Mouse (Mus musculus) midbrain, embryonic 10.5 days (tissue): Measurements from ENCODE around the gene Nepro. TPM values are rescaled to one million over a fixed set of nuclear protein-coding genes. Genes with fewer than 3 reads are reported as not detected.

Experiments used
- DNase-seq: peaks from one replicate; pipeline ENCODE4 v3.0.0-alpha.2; 2017; ENCODE audit warnings: low spot score
- H3K27ac ChIP-seq: fragments of 300-500 bp; sonication (generic); replicated peaks from 2 replicates; pipeline ENCODE4 v1.5.1; 2016; ENCODE audit warnings: mild to moderate bottlenecking
- H3K27me3 ChIP-seq: fragments of 300-500 bp; sonication (generic); 2 replicates; pipeline ENCODE4 v1.6.1; 2016; ENCODE audit warnings: low read depth, mild to moderate bottlenecking; ENCODE audit not compliant: poor library complexity, severe bottlenecking
- H3K36me3 ChIP-seq: fragments of 300-500 bp; sonication (generic); 2 replicates; pipeline ENCODE4 v1.6.1; 2016; ENCODE audit warnings: mild to moderate bottlenecking, moderate library complexity
- H3K4me1 ChIP-seq: fragments of 300-500 bp; sonication (generic); 2 replicates; pipeline ENCODE4 v1.6.1; 2016
- H3K4me3 ChIP-seq: fragments of 300-500 bp; sonication (generic); 2 replicates; pipeline ENCODE4 v1.5.1; 2016; ENCODE audit warnings: mild to moderate bottlenecking, moderate library complexity
- H3K9me3 ChIP-seq: fragments of 300-500 bp; sonication (generic); replicated peaks from 2 replicates; pipeline ENCODE4 v1.6.1; 2016; ENCODE audit warnings: mild to moderate bottlenecking
- WGBS: fragments of 180-500 bp; shearing (Covaris S2); methylation state at CpG from one replicate; pipeline ENCODE4 v1.1.7; 2016; 5-methylcytosine and 5-hydroxymethylcytosine counted together
- polyA plus RNA-seq: library from polyadenylated mRNA; unstranded; fragments of >200 nt; fragmentation: Nextera tagmentation; extraction: Ambion mirVana; gene quantifications from 2 replicates; pipeline ENCODE4 v1.2.1, GENCODE M21; 2016

Nepro gene
- polyA plus RNA-seq, 1 experiment from 2014 or later: 14.0 TPM

- Histone ChIP-seq H3K36me3 (peaks cover 15% of the 10 kb centered on the region), H3K4me1 (peaks cover 17% of the 10 kb centered on the region), H3K4me3 (peak within 1 kb of the TSS; percentile 66), H3K9me3 (no peaks in the 10 kb centered on the region), H3K27me3 (no peaks in the 10 kb centered on the region), H3K27ac (peak within 1 kb of the TSS; percentile 89)
- DNase-seq: peak; percentile 84
- under 1% methylated on average over 47 of the region's 47 CpGs for WGBS
Observed at GRCm38 (mm10) chr16:44745866-44746562, 21.9 kb downstream of the Nepro start, which contains the start of gene Gtpbp8. Gene Gtpbp8 (minus strand): TSS chr16:44746363.

- H3K9me3 ChIP-seq: no peaks in the 10 kb centered on the region
- 64% methylated on average over 3 of the region's 3 CpGs for WGBS
- DNase-seq: no peak
- no peaks in the 10 kb centered on the region for H3K27me3 ChIP-seq
- H3K36me3 ChIP-seq: no peaks in the 10 kb centered on the region
- H3K4me3 ChIP-seq: no peak overlapping the region
- peaks cover 17% of the 10 kb centered on the region for H3K4me1 ChIP-seq
- no peak overlapping the region for H3K27ac ChIP-seq
Observed at GRCm38 (mm10) chr16:44748007-44748406, 23.9 kb downstream of the Nepro start.

DNA sequence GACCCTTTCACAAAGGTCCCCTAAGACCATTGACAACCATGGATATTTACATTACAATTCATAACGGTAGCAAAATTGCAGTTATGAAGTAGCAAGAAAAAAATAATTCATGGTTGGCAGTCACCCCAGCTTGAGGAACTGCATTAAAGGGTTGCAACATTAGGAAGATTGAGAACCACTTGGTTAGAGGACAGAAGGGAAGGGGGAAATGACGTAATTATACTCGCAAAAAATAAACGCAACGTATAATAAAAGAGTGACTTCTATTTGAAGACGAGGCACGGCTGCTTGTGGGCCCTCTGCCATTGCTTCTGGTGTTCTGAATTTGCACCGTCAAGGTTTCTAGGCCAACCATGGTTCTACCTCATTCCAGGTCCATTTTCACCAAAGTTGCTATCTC is 33.6 kb downstream of the Nepro start:
- no peaks in the 10 kb centered on the region for H3K9me3 ChIP-seq
- DNase-seq: no peak
- no peaks in the 10 kb centered on the region for H3K36me3 ChIP-seq
- no peaks in the 10 kb centered on the region for H3K4me1 ChIP-seq
- WGBS: 94% methylated on average over 8 of the region's 8 CpGs
- H3K27ac ChIP-seq: no peak overlapping the region
- H3K4me3 ChIP-seq: no peak overlapping the region
- no peaks in the 10 kb centered on the region for H3K27me3 ChIP-seq

DNA sequence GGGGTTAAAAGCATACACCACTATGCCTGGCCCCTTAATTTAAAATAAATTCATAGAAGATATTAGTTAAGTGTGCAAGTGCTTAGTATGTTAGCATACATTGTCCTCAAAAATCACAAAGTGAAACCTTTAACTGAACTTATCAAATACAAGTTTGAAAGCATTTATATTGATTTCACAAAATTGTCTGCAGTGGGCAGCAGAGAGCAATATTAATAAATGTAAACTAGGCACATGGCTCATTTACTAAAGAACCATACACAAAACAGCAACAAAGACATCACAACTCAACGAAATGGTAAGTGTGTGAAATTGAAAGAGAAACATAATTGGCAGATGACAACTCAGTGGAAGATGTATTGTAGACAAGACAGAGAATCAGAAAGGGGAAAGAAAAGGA is 37.7 kb downstream of the Nepro start:
- no peak overlapping the region for H3K4me3 ChIP-seq
- DNase-seq: no peak

DNA sequence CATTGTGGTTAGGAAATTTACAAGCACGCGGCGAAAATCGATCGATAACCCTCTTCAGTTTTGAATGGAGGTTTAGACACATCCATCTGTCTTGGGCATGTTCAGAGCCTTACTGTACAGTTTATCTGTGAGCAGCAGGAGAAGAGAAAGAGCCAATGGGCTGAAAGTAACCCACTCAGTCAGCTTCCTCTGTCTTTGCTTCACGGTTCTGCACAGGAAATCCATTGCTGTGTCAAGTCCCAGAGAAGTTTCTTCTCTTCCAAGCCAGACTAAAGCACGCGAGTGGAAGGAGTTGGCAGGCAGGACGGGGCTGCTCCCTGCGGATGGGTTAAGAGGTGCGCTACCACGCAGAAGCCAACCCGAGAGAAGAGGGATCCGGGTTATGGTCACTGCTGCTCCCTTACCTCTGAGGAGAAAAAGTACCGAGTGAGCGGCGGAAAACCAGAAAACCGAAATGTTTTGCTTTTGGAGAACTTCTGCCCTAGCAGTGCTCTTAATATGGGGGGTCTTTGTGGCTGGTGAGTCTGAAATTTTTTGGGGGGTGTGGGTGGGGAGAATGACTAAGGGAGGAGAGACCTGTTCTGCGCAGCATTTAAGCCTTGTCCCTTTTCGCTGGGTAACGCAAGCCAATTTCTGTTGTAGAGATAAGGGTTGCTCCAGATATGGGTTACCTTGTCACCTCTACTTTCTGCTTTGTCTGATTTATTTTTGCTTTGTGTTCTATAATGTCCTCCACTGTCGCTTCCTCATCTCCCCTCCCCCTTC is 41.6 kb downstream of the Nepro start, which contains the start of gene Cd200r1:
Gene Cd200r1 (plus strand): TSS at position 182 of the 765 bp plus-strand sequence.
- no peak for DNase-seq
- H3K36me3 ChIP-seq: no peaks in the 10 kb centered on the region
- H3K27ac ChIP-seq: no peak within 1 kb of the TSS
- 83% methylated on average over 22 of the region's 22 CpGs for WGBS
- H3K4me1 ChIP-seq: no peaks in the 10 kb centered on the region
- H3K9me3 ChIP-seq: no peaks in the 10 kb centered on the region
- no peak within 1 kb of the TSS for H3K4me3 ChIP-seq
- H3K27me3 ChIP-seq: no peaks in the 10 kb centered on the region

More for the DNA sequence above, 37.7 kb downstream of the Nepro start:
- WGBS: 85% methylated on average over 1 of the region's 1 CpGs
- Histone ChIP-seq H3K36me3 (no peaks in the 10 kb centered on the region), H3K27me3 (no peaks in the 10 kb centered on the region), H3K9me3 (no peaks in the 10 kb centered on the region), H3K4me1 (no peaks in the 10 kb centered on the region), H3K27ac (no peak overlapping the region)

DNA sequence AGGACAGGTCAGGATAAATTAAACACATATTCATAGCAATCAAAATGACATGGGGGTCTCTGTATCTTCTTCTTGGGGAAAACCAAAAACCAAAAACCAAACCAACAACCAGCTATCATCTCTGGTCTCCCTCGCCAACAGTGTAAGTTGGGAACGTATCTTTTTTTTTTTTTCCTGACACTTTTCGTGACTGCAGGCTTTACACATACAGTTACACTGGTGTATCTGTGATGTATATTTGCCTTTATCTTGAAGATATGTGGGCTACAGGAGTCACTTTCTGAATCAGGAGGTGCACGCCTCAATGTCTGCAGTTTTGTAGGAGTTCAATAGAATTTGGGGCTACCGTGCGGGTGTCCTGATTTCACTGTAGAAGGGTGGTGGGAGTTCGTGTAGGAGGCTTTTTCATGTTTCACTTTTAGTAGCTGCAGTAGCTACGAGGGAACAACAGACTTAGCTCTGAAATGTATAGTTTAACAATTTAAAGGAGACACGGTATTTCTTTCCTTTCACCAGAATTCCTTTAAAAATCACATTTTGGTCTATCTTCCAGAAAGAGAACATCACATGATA is 42.3 kb downstream of the Nepro start:
- WGBS: 93% methylated on average over 9 of the region's 9 CpGs

GRCm38 (mm10) chr16:44767506-44767905 is 43.4 kb downstream of the Nepro start:
- Histone ChIP-seq H3K4me3 (no peak overlapping the region), H3K27me3 (no peaks in the 10 kb centered on the region), H3K4me1 (no peaks in the 10 kb centered on the region), H3K9me3 (no peaks in the 10 kb centered on the region), H3K36me3 (no peaks in the 10 kb centered on the region), H3K27ac (no peak overlapping the region)
- 91% methylated on average over 7 of the region's 7 CpGs for WGBS
- DNase-seq: no peak

More for the DNA sequence above, 42.3 kb downstream of the Nepro start:
- Histone ChIP-seq H3K36me3 (no peaks in the 10 kb centered on the region), H3K4me1 (no peaks in the 10 kb centered on the region), H3K27ac (no peak overlapping the region), H3K9me3 (no peaks in the 10 kb centered on the region), H3K4me3 (no peak overlapping the region), H3K27me3 (no peaks in the 10 kb centered on the region)
- DNase-seq: no peak

- no peaks in the 10 kb centered on the region for H3K36me3 ChIP-seq
- no peak overlapping the region for H3K27ac ChIP-seq
- 61% methylated on average over 2 of the region's 2 CpGs for WGBS
- H3K4me3 ChIP-seq: no peak overlapping the region
- H3K27me3 ChIP-seq: no peaks in the 10 kb centered on the region
- no peaks in the 10 kb centered on the region for H3K4me1 ChIP-seq
- no peak for DNase-seq
- no peaks in the 10 kb centered on the region for H3K9me3 ChIP-seq
Observed at GRCm38 (mm10) chr16:44767967-44768366, 43.9 kb downstream of the Nepro start.

DNA sequence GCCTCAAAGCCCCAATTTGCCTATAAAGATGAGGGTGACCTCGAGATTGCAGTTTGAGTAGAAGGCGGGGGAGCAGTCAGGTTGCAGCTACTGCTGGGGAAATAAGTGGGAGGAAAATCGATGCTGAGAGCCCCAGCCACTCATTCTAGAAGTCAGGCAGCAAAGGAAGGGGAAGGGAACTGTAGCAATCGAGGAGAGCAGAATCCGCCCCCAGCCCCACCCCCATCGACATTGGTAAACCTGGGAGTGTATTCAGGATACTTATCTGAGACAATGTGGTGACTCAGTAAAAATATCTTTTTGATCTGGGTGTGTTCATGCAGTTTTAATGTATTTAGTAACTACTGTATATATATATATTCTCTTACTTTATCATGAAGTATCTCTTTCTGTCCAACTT is 48.5 kb downstream of the Nepro start:
- Histone ChIP-seq H3K27ac (no peak overlapping the region), H3K27me3 (no peaks in the 10 kb centered on the region), H3K4me1 (no peaks in the 10 kb centered on the region), H3K4me3 (no peak overlapping the region), H3K36me3 (no peaks in the 10 kb centered on the region), H3K9me3 (no peaks in the 10 kb centered on the region)
- no peak for DNase-seq
- WGBS: 84% methylated on average over 6 of the region's 6 CpGs

DNA sequence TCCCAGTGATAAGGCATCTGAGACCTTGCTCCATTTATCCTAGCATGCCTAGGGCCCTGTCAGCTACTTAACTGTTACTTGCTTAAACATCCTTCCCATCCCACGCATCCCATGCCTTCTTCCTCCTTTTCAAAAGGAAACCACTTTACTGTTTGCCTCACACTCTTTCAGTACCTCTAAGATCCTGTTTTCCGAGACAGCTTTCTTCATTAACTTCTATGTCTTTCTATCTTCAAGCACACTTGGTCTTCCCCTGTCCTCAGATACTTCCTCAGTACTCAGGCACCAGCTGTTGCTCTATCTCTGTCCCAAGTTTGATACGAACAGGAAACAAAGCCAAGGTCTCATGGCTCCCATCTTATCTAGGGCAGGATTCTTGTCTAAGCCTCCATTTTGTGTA is 49.6 kb downstream of the Nepro start:
- 89% methylated on average over 3 of the region's 3 CpGs for WGBS
- no peaks in the 10 kb centered on the region for H3K36me3 ChIP-seq
- no peak overlapping the region for H3K4me3 ChIP-seq
- H3K27me3 ChIP-seq: no peaks in the 10 kb centered on the region
- no peak overlapping the region for H3K27ac ChIP-seq
- H3K9me3 ChIP-seq: no peaks in the 10 kb centered on the region
- DNase-seq: no peak
- no peaks in the 10 kb centered on the region for H3K4me1 ChIP-seq

DNA sequence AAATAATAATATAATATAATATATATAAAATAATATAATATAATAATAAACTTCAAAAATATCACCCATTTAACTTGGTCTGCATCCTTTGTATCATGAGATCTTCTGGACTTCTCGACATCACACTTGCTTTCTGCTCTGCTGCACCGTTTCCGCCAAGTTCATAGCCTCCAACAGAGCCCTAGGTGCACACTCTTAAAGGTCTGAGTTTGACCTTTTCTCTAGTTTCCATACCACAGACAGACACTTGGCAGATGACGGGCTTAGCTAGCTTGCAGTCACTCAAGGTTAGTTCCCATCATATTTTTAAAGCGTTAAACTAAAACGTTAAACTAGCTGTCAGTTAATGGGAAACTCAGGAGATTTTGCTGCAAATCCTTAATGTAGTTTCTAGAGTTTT is 50.1 kb downstream of the Nepro start:
- 89% methylated on average over 6 of the region's 6 CpGs for WGBS
- H3K9me3 ChIP-seq: no peaks in the 10 kb centered on the region

GRCm38 (mm10) chr16:44778538-44779147 is 54.5 kb downstream of the Nepro start:
- no peaks in the 10 kb centered on the region for H3K27me3 ChIP-seq
- no peaks in the 10 kb centered on the region for H3K36me3 ChIP-seq
- no peak overlapping the region for H3K27ac ChIP-seq
- no peaks in the 10 kb centered on the region for H3K4me1 ChIP-seq
- H3K4me3 ChIP-seq: no peak overlapping the region
- WGBS: 89% methylated on average over 17 of the region's 17 CpGs
- no peak for DNase-seq
- no peaks in the 10 kb centered on the region for H3K9me3 ChIP-seq

More for the DNA sequence above, 50.1 kb downstream of the Nepro start:
- DNase-seq: no peak
- Histone ChIP-seq H3K27me3 (no peaks in the 10 kb centered on the region), H3K27ac (no peak overlapping the region), H3K4me3 (no peak overlapping the region), H3K4me1 (no peaks in the 10 kb centered on the region), H3K36me3 (no peaks in the 10 kb centered on the region)
